Mouse (Mus musculus) ES-Bruce4 (cell line): Measurements from ENCODE around the gene Sbf2. TPM values are rescaled to one million over a fixed set of nuclear protein-coding genes. Genes with fewer than 3 reads are reported as not detected.

ENCODE experiments used
- H3K27ac ChIP-seq: 2 replicates; pipeline ENCODE4 v1.5.1; 2012; ENCODE audit warnings: low read length, inconsistent platforms; ENCODE audit not compliant: insufficient read depth
- H3K27me3 ChIP-seq: 2 replicates; pipeline ENCODE4 v1.6.1; 2012; ENCODE audit warnings: mild to moderate bottlenecking, low read length, inconsistent platforms; ENCODE audit not compliant: control insufficient read depth, poor library complexity, insufficient read depth, severe bottlenecking
- H3K36me3 ChIP-seq: 2 replicates; pipeline ENCODE4 v1.6.1; 2012; ENCODE audit warnings: inconsistent platforms, mild to moderate bottlenecking, low read length, moderate library complexity; ENCODE audit not compliant: control insufficient read depth, poor library complexity, insufficient read depth, severe bottlenecking
- H3K4me1 ChIP-seq: one replicate; pipeline ENCODE4 v1.8.1; 2011; ENCODE audit warnings: low read length; ENCODE audit not compliant: control insufficient read depth, insufficient read depth
- H3K4me3 ChIP-seq: 2 replicates; pipeline ENCODE4 v1.5.1; 2011; ENCODE audit warnings: low read depth, mild to moderate bottlenecking, low read length
- H3K9ac ChIP-seq: 2 replicates; pipeline ENCODE4 v1.6.1; 2012; ENCODE audit warnings: low read depth, mild to moderate bottlenecking, inconsistent platforms; ENCODE audit not compliant: poor library complexity, severe bottlenecking
- H3K9me3 ChIP-seq: replicated peaks from 2 replicates; pipeline ENCODE4 v1.6.1; 2012; ENCODE audit warnings: mild to moderate bottlenecking, low read length, inconsistent platforms; ENCODE audit not compliant: control insufficient read depth, poor library complexity, insufficient read depth, severe bottlenecking
- CTCF ChIP-seq: IDR thresholded peaks from one replicate; pipeline ENCODE4 v1.8.1; 2011; ENCODE audit warnings: low read depth, low read length
- EP300 ChIP-seq: IDR thresholded peaks from 2 replicates; pipeline ENCODE4 v1.6.1; 2011; ENCODE audit warnings: low read depth, low read length; ENCODE audit not compliant: insufficient read depth
- POLR2A ChIP-seq: IDR thresholded peaks from one replicate; pipeline ENCODE4 v1.8.1; 2011; ENCODE audit warnings: low read length; ENCODE audit not compliant: insufficient read depth
- polyA plus RNA-seq: library from polyadenylated mRNA; stranded (reverse); fragments of >200 nt; gene quantifications from 2 replicates; pipeline ENCODE4 v1.2.4, GENCODE M21; 2011; ENCODE audit warnings: low read depth; ENCODE audit not compliant: missing spikeins, insufficient read depth, insufficient read length

Sbf2 gene
- polyA plus RNA-seq, 1 experiment = 65.5 TPM

- Histone ChIP-seq H3K36me3 (no peaks in the 10 kb centered on the region; the same call in 1 of the 2 replicates), H3K27me3 (no peaks in the 10 kb centered on the region), H3K27ac (no peak overlapping the region), H3K9me3 (no peaks in the 10 kb centered on the region), H3K4me3 (no peak overlapping the region), H3K9ac (no peak overlapping the region), H3K4me1 (no peaks in the 10 kb centered on the region)
- TF ChIP-seq CTCF = no peak
- TF ChIP-seq POLR2A = no peak
- no peak for TF ChIP-seq EP300
Measured at GRCm38 (mm10) chr7:110318971-110319519, 295.7 kb downstream of the Sbf2 start.

GRCm38 (mm10) chr7:110317412-110317811, 297.3 kb downstream of the Sbf2 start:
- Histone ChIP-seq H3K27me3 (no peaks in the 10 kb centered on the region), H3K9ac (no peak overlapping the region), H3K4me1 (no peaks in the 10 kb centered on the region), H3K9me3 (no peaks in the 10 kb centered on the region), H3K36me3 (no peaks in the 10 kb centered on the region; the same call in 1 of the 2 replicates), H3K27ac (no peak overlapping the region), H3K4me3 (no peak overlapping the region)
- TF ChIP-seq CTCF (no peak), EP300 (no peak), POLR2A (no peak)

- Histone ChIP-seq H3K9me3 (no peaks in the 10 kb centered on the region), H3K4me3 (no peak overlapping the region), H3K9ac (no peak overlapping the region), H3K27ac (no peak overlapping the region), H3K4me1 (no peaks in the 10 kb centered on the region), H3K27me3 (no peaks in the 10 kb centered on the region), H3K36me3 (no peaks in the 10 kb centered on the region; the same call in 1 of the 2 replicates)
- TF ChIP-seq CTCF (no peak), EP300 (no peak), POLR2A (no peak)
Measured at GRCm38 (mm10) chr7:110315352-110315751, 299.4 kb downstream of the Sbf2 start.

- Histone ChIP-seq H3K9me3 (no peaks in the 10 kb centered on the region), H3K27me3 (no peaks in the 10 kb centered on the region), H3K27ac (no peak overlapping the region), H3K4me1 (no peaks in the 10 kb centered on the region), H3K9ac (no peak overlapping the region), H3K4me3 (no peak overlapping the region), H3K36me3 (no peaks in the 10 kb centered on the region; the same call in 1 of the 2 replicates)
- TF ChIP-seq EP300 = no peak
- TF ChIP-seq POLR2A = no peak
- no peak for TF ChIP-seq CTCF
Measured at GRCm38 (mm10) chr7:110314401-110314890, 300.3 kb downstream of the Sbf2 start.

GRCm38 (mm10) chr7:110313392-110314055, 301.2 kb downstream of the Sbf2 start:
- H3K27ac ChIP-seq = no peak overlapping the region
- H3K27me3 ChIP-seq = no peaks in the 10 kb centered on the region
- no peak for TF ChIP-seq EP300
- no peak for TF ChIP-seq CTCF
- TF ChIP-seq POLR2A = no peak
- H3K36me3 ChIP-seq = no peaks in the 10 kb centered on the region; the same call in 1 of the 2 replicates
- no peaks in the 10 kb centered on the region for H3K4me1 ChIP-seq
- no peaks in the 10 kb centered on the region for H3K9me3 ChIP-seq
- H3K9ac ChIP-seq = no peak overlapping the region
- no peak overlapping the region for H3K4me3 ChIP-seq

- Histone ChIP-seq H3K4me1 (no peaks in the 10 kb centered on the region), H3K4me3 (no peak overlapping the region), H3K9ac (no peak overlapping the region), H3K9me3 (no peaks in the 10 kb centered on the region), H3K36me3 (no peaks in the 10 kb centered on the region), H3K27ac (no peak overlapping the region), H3K27me3 (no peaks in the 10 kb centered on the region)
- TF ChIP-seq POLR2A = no peak
- no peak for TF ChIP-seq CTCF
- no peak for TF ChIP-seq EP300
Measured at GRCm38 (mm10) chr7:110309246-110309645, 305.5 kb downstream of the Sbf2 start.
